Mouse (Mus musculus) heart, postnatal 10 days (tissue): ENCODE results near the gene Tfap2e. TPM values are rescaled to one million over a fixed set of nuclear protein-coding genes. Genes with fewer than 3 reads are reported as not detected.
A peak's percentile ranks its signal among the peaks of the same experiment; 100 is the strongest.

ENCODE experiments used
- DNase-seq, 2 experiments: peaks; one replicate each; pipeline ENCODE4 v3.0.0; 2021
- intact Hi-C: fragments of 180-260 bp; cut with DNase I; formaldehyde crosslinking; loops from one replicate; pipeline ENCODE4 v1.15.1; 2025
- total RNA-seq, 2 experiments: library from RNA; stranded (reverse); gene quantifications; 2 replicates each; pipeline ENCODE4 v1.2.3; 2021

Tfap2e gene
- total RNA-seq, 2 experiments from 2014 or later: not detected

DNA sequence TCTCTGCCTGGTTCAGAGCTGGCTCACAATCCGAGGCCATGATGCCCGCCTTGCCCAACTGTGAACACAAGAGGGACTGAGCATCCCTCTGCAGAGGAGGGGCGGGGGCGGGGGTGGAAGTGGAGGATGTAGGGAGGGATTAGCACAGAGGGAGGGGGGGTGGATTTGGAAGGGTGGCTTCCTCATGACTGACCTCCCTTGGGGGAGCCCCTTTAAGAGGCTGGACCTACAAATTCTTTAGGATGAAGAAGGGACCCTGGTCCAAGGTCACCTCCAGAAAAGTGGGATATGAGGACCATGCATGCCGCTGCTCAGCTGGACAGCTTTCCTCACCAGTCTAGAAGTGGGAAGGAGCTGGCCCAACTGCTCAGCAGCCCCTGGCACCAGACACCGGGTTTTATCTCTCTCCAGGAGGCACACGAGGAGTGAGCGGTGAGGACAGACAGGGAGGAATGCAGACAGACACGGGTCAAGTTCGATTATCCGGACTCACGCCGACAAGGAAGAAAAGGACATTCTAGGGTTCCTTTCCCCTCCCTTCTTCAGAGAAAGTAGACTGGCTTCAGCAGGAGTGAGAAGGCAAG is 16.1 kb upstream of the Tfap2e start:
- no peak for DNase-seq
- intact Hi-C loops: loop anchor here (2.0 kb wide), 1 partner anchor 89 kb away; no protein-coding TSS in a partner anchor

DNA sequence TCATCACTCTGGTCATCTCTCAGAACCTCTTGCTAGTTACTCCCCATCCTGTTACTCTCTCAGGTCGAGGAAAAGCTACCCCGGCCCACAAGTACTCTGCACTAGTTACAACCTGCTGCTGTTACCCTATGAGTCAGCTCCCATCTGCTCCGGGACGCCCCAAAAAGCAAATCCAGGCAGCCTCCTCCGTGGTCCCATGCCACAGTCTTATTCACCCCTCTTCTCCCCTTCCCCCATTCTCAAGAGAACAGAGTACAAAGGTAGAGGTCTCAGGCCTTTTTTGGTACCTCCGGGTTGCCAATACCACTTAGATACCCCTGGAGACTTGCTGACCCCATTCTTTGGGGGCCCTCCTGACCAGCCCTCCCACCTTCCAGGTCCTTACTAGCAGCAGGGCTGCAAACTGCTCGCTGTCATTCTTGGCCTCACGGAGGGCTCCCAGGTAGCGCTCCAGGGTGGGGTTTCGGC is 15.6 kb upstream of the Tfap2e start:
- intact Hi-C loops: loop anchor here (2.0 kb wide), 1 partner anchor 89 kb away; no protein-coding TSS in a partner anchor
- no peak for DNase-seq

DNA sequence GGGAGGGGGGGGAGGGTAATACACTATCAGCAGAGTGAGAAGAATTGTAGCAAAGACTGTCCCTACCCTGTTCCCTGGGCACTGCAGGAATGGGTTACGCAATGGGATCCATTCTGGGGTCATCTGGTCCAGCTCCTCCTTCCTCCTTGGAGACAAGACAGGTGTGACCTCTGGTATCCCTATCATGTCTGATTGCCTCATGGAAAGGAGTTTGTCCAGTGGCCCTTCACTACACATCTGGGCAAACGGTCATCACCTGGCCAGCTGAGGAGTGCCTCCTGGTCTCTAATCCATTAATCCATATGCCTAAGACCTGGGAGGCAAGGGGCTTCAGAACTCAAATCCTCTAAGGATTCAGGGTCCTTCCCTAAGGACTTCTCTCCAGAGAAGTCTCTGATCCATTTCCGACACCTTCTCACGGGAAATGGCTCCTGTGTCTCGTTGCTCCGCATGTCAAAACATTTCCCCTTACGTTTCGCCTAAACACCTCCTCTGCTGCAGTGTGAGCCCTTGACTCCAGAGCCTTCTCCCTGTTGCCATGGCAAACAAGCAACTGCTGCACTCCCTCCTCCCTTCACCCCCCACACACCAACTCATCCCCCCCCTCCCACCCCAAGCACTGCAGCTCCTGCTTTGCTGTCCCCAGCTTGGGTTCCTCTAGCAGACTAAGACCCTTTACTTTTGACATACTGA is 15.0 kb upstream of the Tfap2e start:
- intact Hi-C loops: no loop called here
- DNase-seq: no peak

DNA sequence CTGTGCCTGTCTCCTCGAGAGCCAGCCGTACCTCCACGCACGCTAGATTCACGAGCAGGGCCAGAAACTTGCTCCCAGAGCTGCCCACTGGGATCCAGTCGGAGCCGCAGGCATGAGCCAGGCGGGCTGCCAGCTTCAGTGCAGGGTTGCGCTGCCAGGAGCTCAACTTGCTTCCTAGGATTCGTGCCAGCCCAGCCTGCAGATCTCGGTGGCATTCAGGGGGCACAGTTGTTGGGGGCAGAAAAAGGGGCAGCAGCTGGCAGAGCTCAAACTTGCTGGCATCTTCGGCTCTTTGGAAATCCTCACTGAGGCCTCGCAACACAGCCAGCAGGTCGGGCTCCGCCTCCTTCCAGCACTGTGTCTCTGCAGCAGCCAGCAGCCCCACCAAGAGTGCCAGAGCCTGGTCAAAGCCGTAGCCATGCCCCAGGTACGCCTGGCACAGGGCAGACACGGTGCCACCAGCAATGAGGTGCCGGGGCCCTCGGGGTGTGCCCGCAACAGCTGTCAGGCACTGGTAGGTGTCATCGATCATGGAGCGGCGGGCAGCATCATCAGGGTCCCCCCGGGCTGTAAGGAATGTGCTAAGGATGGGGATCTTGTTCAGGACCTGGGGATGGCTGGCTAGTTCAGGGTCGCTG is 14.1 kb upstream of the Tfap2e start:
- peak; percentile 74 to 78 for DNase-seq
- intact Hi-C loops: no loop called here

DNA sequence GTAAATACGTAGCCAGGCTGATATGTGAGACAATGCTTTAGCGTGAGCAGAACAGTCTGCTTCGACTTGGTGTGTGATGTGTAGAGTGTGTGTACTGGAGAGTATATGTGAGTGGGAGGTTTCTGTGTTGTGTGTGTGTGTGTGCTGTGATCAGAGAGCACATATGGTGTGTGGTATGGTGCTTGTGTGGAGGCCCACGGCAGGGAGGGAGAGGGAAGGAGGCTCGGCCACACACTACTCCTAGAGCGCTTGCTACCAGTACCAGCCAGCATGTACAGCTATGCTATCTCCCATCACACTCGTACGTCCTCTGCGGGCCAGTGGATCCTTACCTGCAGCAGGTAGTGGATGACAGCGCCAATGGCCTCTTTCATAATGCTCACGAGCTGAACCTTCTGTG is 13.5 kb upstream of the Tfap2e start:
- DNase-seq: no peak
- intact Hi-C loops: no loop called here

DNA sequence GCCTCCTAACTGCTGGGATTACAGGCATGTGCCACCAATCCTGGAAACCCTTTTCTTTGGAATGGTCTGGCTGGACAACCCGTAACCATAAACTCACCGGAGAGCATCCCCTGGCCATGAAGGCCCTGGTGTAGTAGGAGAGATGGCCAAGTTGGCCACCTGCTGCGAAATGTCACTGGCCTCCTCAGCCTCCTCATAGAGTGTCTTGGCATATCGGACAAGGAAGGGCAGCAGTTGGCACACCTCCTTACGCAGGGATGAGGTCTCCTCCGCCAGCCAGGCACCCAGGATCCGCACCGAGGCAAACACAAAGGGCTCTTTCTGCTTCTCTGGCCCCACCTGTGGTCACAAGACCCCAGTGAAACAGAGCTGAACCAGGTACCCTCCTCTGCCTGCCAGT is 12.3 kb upstream of the Tfap2e start:
- DNase-seq: no peak
- intact Hi-C loops: no loop called here

DNA sequence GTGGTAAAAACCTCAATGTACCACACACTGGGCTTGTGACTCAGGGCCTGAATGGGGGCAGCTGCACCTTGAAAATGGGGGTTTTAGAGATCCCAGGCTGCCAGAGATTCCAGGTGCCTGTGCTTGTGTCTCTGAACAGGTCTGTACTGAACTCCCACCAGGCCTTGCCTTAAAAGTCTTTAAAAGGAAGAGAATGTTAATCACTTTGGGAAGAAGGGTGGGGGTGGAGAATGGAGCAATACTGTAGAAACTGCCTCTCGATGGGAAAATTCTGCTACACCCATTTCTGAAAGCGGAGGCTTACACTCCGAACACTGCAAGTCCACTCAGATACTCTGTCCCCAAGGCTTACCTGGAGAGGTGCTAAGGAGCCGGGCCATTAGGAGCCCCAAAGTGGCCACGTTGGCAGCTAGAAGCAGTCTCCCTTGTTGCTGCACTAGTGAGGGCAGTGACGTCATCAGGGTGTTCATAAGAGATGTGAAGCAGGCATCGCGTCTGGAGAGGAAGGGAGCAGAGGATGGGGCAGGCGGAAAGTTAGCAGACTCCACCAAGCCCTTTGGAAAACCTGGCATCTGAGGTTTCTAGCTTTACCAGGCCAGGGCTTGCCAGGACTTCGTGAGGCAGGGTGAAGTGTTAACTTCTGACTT is 10.3 kb upstream of the Tfap2e start:
- intact Hi-C loops: no loop called here
- no peak for DNase-seq

DNA sequence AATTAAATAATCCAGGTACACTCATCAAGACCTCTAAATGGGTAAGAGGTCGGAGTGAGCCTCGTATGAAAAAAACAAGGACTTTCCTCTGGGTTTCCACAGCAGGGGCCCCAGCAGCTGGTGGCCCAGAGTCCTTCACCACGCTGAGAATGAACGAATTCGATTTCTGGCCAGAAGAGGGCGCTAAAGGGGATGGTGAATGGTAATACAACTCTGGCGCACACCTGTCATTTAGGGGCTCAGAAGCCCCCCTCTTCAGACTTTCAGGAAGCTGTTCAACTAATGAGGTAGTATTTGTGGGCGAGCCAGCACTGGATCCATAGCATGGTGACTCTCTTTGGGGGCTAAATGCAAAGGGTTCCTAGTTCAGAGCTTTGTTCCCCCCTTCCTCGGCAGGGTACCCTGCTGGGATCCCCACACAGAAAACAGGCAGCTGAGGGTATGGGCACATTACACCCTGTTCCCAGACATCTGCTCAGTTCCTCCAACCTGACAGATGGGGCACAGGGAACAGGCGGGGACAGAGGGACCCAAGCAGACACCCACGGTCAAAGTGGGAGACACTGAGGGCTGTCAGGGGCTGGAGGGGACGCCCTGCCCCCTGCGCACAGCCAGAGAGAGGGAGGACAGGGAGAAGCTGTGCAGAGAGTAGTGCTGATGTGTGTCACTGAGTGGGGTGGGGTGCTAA is 9.6 kb upstream of the Tfap2e start:
- intact Hi-C loops: loop anchor here (2.0 kb wide), 1 partner anchor 95 kb away; no protein-coding TSS in a partner anchor
- peak; percentile 49 to 79 for DNase-seq

DNA sequence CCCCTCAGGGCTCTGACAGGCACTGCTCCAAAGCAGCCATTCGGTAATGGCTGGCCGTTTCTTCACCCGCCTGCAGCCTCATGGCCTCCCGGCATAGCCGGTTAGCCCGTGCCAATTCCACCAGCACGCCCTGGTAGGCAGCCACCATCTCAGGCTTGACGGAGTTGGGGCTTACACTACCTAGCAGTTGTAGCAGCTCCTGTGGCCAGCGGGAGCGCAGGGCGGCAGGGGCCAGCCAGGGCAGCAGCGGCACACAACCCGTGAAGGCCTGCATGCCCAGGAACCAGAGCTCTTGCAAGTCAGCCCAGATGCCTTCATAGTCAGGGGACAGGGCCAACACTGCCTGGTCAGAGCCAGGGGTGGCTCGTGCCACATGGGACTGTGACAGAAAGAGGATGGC is 8.8 kb upstream of the Tfap2e start:
- intact Hi-C loops: loop anchor here (2.0 kb wide), 1 partner anchor 96 kb away; no protein-coding TSS in a partner anchor
- DNase-seq: no peak

DNA sequence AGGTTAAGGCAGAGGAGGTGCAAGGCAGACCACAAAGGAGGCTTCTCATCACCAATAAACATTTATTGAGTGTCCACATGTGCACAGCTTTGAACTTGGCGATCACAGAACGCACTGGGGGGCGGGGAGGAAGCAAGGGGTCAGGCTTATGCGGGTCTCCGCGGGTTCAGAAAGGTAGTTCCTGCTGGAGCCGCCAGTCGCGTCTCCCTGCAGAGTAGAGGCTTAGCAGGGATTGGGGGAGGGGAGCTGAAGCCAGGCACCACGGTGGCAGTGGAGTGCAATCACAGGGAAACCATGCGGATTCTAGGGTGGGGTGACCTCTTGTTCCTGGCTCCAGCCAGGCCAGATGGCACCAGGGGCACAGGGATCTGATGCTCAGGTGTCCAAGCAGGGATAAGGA is 7.7 kb upstream of the Tfap2e start:
- intact Hi-C loops: loop anchor here (2.0 kb wide), 1 partner anchor 97 kb away; no protein-coding TSS in a partner anchor

DNA sequence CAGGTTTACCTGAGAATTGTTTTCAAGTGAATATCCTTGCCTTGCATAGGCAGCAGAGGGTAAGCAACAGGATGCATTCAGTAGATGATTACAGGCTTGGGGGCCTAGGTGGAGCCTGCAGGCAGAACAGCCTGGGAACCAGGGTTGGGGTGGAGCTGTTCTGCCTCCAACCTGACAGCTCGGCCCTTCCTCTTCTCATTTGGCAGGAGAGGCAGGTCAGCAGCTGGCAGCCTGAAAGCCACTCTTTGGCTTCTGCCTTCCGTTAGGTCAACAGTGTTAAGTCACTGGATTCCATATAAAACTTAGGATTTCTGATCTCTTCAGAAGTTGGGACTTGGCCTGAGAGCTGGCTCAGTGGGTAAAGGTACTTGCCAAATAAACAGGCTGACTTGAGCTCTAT is 6.9 kb upstream of the Tfap2e start:
- DNase-seq: peak; percentile 32 to 37

More for the DNA sequence above, 7.7 kb upstream of the Tfap2e start:
- no peak for DNase-seq

DNA sequence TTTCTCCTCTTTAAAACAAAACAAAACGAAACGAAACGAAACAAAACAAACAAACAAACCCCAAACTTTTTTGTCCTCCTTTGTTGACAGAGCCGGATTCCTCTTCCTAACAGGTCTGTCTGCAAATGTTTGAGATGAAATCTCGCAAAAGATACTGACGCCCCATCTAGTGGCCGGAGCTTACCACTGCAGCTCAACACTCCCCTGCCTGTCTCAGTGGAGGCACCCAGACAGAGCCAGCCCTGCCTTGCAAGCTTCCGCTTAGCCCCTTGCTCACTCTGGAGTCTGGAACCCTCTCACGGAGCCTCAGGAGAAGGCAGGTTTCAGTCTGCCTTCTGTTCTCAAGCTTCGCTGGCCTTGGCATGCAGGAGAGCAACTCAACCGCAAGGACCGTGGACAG is 5.4 kb upstream of the Tfap2e start:
- intact Hi-C loops: loop anchor here (1.0 to 2.0 kb wide), 3 partner anchors 109 to 187 kb away; no protein-coding TSS in a partner anchor

More for the DNA sequence above, 6.9 kb upstream of the Tfap2e start:
- intact Hi-C loops: no loop called here

DNA sequence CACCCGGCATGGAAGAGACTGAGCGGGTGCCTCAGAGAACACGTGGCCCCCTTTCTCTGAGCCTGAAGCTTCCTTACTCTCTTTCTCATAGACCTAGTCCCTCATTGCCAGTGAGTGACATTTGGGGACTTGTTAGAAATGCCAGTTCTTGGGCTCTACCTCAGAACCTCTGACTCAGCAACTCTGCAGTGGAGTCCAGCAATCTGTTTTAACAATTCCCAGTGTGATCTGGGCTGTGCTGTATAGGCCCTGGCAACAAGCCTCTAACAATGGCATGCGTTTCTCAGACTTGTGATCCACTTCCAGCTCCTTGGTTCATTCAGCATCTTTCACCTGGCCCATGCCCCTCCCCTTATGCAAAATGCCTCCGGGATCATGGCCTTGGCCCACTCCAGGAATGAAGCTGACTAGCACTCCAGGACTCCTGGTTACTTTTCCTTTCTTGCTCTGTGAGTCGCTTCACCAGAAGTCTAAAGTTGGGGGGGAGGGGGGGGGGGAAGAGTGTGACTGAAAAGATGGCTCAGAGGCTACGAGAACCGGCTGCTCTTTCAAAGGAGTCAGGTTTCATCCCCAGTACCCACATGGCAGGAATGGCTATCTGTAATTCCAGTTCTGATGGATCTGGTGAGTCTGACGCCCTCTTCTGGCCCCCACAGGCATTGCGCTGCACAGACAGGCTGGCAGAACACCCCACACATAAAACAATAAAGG is 4.1 kb upstream of the Tfap2e start:
- intact Hi-C loops: loop anchor here (2.0 kb wide), 1 partner anchor 107 kb away; no protein-coding TSS in a partner anchor
- no peak for DNase-seq

More for the DNA sequence above, 5.4 kb upstream of the Tfap2e start:
- DNase-seq: peak; percentile 84 to 90

DNA sequence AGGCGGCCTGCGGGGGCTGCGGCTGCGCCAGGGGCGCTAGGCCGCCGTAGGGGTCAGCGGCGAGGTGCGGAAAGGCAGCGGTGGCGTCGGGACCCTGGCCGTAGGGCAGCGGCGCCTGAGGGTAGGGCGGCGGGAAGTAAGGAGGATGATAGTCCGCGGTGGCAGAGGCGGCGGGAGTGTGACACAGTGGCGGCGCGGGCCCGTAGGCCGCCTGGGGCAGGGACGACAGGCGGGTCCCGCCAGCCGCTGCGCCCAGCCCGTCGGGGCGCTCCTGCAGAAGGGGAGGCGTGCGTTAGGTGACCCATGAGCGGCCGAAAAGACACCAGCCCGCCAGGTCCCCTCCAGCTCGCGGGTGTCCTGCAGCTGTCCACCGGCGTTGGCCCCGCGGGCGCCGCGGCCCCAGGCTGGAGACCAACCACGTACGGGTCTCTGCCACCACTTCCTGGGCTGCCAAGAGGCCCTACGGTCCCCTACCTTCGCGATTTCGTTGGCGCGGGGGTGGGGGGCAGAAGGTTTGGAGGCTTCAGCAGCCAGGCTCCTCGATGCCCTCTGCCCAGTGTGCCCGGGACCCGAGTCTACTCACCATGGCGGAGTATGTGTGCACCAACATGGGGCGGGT is 549 bp downstream of the Tfap2e start:
- intact Hi-C loops: no loop called here
- peak in 1 of 2 experiments; percentile 25 for DNase-seq

DNA sequence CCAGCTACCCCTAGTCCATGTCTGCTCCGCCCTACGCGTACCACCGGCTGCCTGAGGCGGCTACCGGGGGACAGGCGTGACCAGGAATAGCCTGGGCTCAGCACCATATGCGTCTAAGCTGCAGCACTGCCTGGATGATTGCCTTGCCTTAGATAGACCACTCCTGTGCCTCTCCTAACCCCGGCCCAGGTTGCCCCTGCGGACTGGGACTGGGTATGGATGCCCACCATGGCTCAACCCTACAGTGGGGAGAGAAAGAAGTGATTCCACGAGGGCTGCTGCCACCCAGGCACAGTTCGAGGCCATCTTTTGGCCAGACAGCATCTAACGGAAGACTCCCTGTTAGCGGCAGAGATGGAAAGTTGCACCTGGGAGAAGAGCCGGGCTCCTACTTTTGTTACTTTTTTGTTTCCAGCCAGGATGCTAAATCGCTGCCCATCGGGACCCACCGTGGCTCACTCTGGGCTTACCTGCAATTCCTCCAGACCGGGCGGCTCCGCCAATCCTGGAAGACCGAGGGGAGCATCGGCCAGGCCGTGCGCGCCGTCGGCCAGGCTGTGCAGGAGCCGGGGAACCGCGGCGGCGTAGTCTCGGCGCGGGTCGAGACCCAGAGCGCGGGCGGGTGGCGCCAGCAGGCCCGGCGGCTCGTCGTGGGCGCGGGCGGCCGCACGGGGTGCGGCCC is 1.2 kb downstream of the Tfap2e start:
- DNase-seq: no peak
- intact Hi-C loops: no loop called here

DNA sequence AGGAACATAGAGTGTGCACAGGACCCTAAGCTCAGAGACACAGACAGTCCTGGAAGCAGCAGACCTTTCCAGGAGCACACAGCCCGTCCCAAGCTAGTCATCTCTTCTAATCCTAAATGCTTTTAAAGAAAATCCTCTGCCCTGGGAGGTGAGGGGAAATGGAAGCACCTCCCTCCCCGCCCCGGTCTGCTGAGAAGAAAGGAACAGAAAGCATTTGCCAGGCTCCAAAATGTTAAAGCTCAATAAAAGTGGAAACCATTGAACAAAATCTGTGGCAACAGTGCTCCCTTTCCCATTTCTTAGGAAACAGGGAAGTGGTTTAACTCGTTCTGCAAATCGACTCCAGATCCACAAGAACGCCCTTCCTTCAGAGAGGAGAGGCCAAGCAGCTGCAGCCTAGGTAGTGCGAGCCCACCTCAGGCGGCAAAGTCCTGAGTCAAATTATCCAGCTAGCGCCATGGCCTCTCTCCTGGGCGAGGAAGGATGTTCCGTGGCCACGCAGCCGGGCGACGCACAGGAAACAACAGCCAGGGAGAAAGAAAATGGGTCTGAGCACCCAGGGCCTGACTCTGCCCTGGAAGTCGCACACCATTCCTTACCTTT is 1.9 kb downstream of the Tfap2e start:
- no peak for DNase-seq
- intact Hi-C loops: no loop called here

DNA sequence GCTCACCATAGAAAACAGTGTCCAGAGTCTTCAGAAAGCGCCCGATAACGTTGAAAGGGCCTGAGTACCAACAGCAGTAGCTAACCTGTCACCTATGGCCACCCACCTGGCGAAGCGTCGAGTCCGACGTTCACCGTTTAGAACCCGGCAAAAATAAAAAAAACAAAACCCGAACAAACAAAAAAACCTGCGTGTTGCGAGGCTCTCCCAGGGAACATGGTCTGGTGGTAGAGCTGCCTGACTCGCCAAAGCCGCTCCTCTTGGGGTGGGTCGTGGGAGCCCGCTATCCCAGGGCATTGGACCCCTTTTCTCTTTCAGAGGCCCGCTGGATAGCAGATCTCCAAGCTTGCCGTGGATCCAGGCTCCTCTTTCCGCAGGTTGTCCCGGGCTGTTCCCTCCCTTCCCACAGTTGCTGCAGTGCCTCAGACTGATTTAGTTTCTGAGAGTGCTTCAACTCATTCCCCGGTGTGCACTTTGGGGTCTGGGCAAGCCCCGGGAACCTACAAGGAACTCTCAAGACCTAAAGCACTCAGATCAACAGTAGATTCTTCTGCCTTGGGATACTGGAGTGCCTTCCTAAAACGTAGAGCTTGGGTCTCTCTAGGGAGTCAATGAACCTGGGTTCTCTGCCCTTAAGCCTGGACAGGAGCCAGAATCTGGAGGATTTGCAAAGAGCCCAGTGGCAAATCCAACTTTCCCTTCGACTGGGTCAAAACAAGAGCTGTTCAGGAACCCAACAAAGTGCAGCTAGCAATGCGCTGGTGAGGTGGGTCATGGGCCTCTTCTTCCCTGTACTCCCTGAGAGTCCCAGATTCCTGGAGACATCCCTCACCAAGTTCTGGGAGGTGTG is 3.3 kb downstream of the Tfap2e start:
- intact Hi-C loops: no loop called here

More for the DNA sequence above, 3.3 kb downstream of the Tfap2e start:
- DNase-seq: no peak
